Comparison of ENCODE assay signal across 9 mouse cellular contexts in genomic region chr5:43391412-43392029, GRCm38 (mm10).
A peak's percentile ranks its signal among the peaks of the same experiment; 100 is the strongest.
DNase-seq lines count a peak whose midpoint lies in the region; ATAC-seq lines count a peak whose summit lies in the region.
"Had no signal": no experiment of that assay in that cellular context is flagged by ENCODE, and none has a peak within 500 bp of the region (broad histone marks: within the 10 kb centered on the region; RNA-seq: fewer than 3 reads in every experiment).

No protein-coding gene starts in this region.

- H3K36me3 ChIP-seq in liver, embryonic 12.5 days, result no peaks in the 10 kb centered on the region
- no peaks in the 10 kb centered on the region for H3K36me3 ChIP-seq in forebrain, embryonic 16.5 days (ENCODE audit: control insufficient read depth, insufficient read depth)
- H3K36me3 ChIP-seq in kidney, embryonic 14.5 days (ENCODE audit: control insufficient read depth, insufficient read depth, low read length), result no peaks in the 10 kb centered on the region
- H3K36me3 ChIP-seq in liver, embryonic 13.5 days, result no peaks in the 10 kb centered on the region
- no peaks in the 10 kb centered on the region for H3K36me3 ChIP-seq in neural tube, embryonic 14.5 days (ENCODE audit: control insufficient read depth, insufficient read depth, low read length)

- DNase-seq in liver, result peak; percentile 32
- peak; percentile 3 for DNase-seq in liver, embryonic 13.5 days
- DNase-seq in spleen, adult 18-20 months, result no peak

- no peak for ATAC-seq in liver, embryonic 12.5 days
- ATAC-seq in cerebellum, adult (ENCODE audit: insufficient number of reproducible peaks, low FRiP score, low TSS enrichment), result peak; percentile 95
- peak; percentile 63 for ATAC-seq in forebrain, embryonic 16.5 days
- peak; percentile 88 for ATAC-seq in kidney, embryonic 14.5 days (ENCODE audit: low FRiP score, low TSS enrichment)
- no peak for ATAC-seq in liver, embryonic 13.5 days (ENCODE audit: low read depth)
- ATAC-seq in neural tube, embryonic 14.5 days (ENCODE audit: low read depth), result peak; percentile 92

- H3K27me3 ChIP-seq in liver, embryonic 12.5 days (replicated peaks), result no peaks in the 10 kb centered on the region
- no peaks in the 10 kb centered on the region for H3K27me3 ChIP-seq in forebrain, embryonic 16.5 days (replicated peaks; ENCODE audit: control insufficient read depth, insufficient read depth, low read length)
- no peaks in the 10 kb centered on the region for H3K27me3 ChIP-seq in kidney, embryonic 14.5 days (ENCODE audit: control insufficient read depth, insufficient read depth, low read length)
- no peaks in the 10 kb centered on the region for H3K27me3 ChIP-seq in liver, embryonic 13.5 days
- no peaks in the 10 kb centered on the region for H3K27me3 ChIP-seq in neural tube, embryonic 14.5 days (ENCODE audit: control insufficient read depth, insufficient read depth, low read length)

- no peak overlapping the region for H3K9ac ChIP-seq in liver, embryonic 12.5 days
- H3K9ac ChIP-seq in forebrain, embryonic 16.5 days (replicated peaks; ENCODE audit: low read depth, low read length), result no peak overlapping the region
- H3K9ac ChIP-seq in kidney, embryonic 14.5 days (ENCODE audit: low read depth, low read length), result no peak overlapping the region
- H3K9ac ChIP-seq in liver, embryonic 13.5 days, result no peak overlapping the region
- H3K9ac ChIP-seq in neural tube, embryonic 14.5 days (replicated peaks; ENCODE audit: low read depth, low read length), result no peak overlapping the region

- no peaks in the 10 kb centered on the region for H3K9me3 ChIP-seq in liver, embryonic 12.5 days (replicated peaks)
- no peaks in the 10 kb centered on the region for H3K9me3 ChIP-seq in forebrain, embryonic 16.5 days (ENCODE audit: control insufficient read depth, low read length)
- no peaks in the 10 kb centered on the region for H3K9me3 ChIP-seq in kidney, embryonic 14.5 days (ENCODE audit: control insufficient read depth, low read length)
- H3K9me3 ChIP-seq in liver, embryonic 13.5 days (replicated peaks), result no peaks in the 10 kb centered on the region
- no peaks in the 10 kb centered on the region for H3K9me3 ChIP-seq in neural tube, embryonic 14.5 days (ENCODE audit: control insufficient read depth, low read length)

- WGBS in liver, embryonic 12.5 days (ENCODE audit: insufficient replicate concordance), result 20% methylated on average over 3 of the region's 3 CpGs
- WGBS in forebrain, embryonic 16.5 days, result 18% methylated on average over 3 of the region's 3 CpGs
- WGBS in kidney, embryonic 14.5 days, result 10% methylated on average over 3 of the region's 3 CpGs
- 21% methylated on average over 3 of the region's 3 CpGs for WGBS in liver, embryonic 13.5 days (ENCODE audit: insufficient replicate concordance)
- 30% methylated on average over 3 of the region's 3 CpGs for WGBS in neural tube, embryonic 14.5 days

- H3K4me1 ChIP-seq in liver, embryonic 12.5 days, result no peaks in the 10 kb centered on the region
- H3K4me1 ChIP-seq in forebrain, embryonic 16.5 days (replicated peaks; ENCODE audit: control insufficient read depth, insufficient read depth, low read length), result peaks cover 5% of the 10 kb centered on the region; the same call in 1 of the 2 replicates
- no peaks in the 10 kb centered on the region for H3K4me1 ChIP-seq in kidney, embryonic 14.5 days (ENCODE audit: control insufficient read depth, insufficient read depth, low read length)
- H3K4me1 ChIP-seq in liver, embryonic 13.5 days (replicated peaks), result no peaks in the 10 kb centered on the region
- 0 out of 2 replicates have a peak, but pooled peaks cover 3% of the 10 kb centered on the region for H3K4me1 ChIP-seq in neural tube, embryonic 14.5 days (ENCODE audit: control insufficient read depth, insufficient read depth, low read length)

- H3K27ac ChIP-seq in liver, embryonic 12.5 days, result no peak overlapping the region
- H3K27ac ChIP-seq in forebrain, embryonic 16.5 days (ENCODE audit: low read length), result no peak overlapping the region
- no peak overlapping the region for H3K27ac ChIP-seq in kidney, embryonic 14.5 days (ENCODE audit: low read depth, low read length)
- no peak overlapping the region for H3K27ac ChIP-seq in liver, embryonic 13.5 days
- no peak overlapping the region for H3K27ac ChIP-seq in neural tube, embryonic 14.5 days (ENCODE audit: low read depth, low read length)

- H3K4me3 ChIP-seq in liver, embryonic 12.5 days, result no peak overlapping the region
- H3K4me3 ChIP-seq in forebrain, embryonic 16.5 days (replicated peaks; ENCODE audit: low read length), result no peak overlapping the region
- H3K4me3 ChIP-seq in kidney, embryonic 14.5 days (ENCODE audit: low read length), result no peak overlapping the region
- H3K4me3 ChIP-seq in liver, embryonic 13.5 days (replicated peaks), result no peak overlapping the region
- H3K4me3 ChIP-seq in neural tube, embryonic 14.5 days (ENCODE audit: low read depth, low read length), result no peak overlapping the region
- H3K4me3 ChIP-seq: myocyte had no signal

- H3K4me2 ChIP-seq in liver, embryonic 12.5 days, result no peak overlapping the region
- H3K4me2 ChIP-seq in forebrain, embryonic 16.5 days (ENCODE audit: low read length), result no peak overlapping the region
- H3K4me2 ChIP-seq in kidney, embryonic 14.5 days (replicated peaks; ENCODE audit: low read depth, low read length), result no peak overlapping the region
- H3K4me2 ChIP-seq in liver, embryonic 13.5 days, result no peak overlapping the region
- no peak overlapping the region for H3K4me2 ChIP-seq in neural tube, embryonic 14.5 days (ENCODE audit: low read depth, low read length)

Comparison
In these comparisons a context has a peak if more than half of its experiments do, and no peak if none do; other contexts are left out.
1. DNase-seq: peak in liver (single experiment) and liver, embryonic 13.5 days (single experiment); none in spleen, adult 18-20 months (0 of 2).
2. ATAC-seq: peak in cerebellum, adult (single experiment), forebrain, embryonic 16.5 days (single experiment), kidney, embryonic 14.5 days (single experiment) and neural tube, embryonic 14.5 days (single experiment); none in liver, embryonic 12.5 days (single experiment) and liver, embryonic 13.5 days (single experiment).